Mouse (Mus musculus): ENCODE data around the gene Tmem235. TPM values are rescaled to one million over a fixed set of nuclear protein-coding genes. Genes with fewer than 3 reads are reported as not detected.
"Not testable (repeated sequence)": the region's sequence is repeated elsewhere in the genome, so short reads cannot be mapped to it uniquely, and the experiment has no call there.

Gene Tmem235
- not detected for total RNA-seq (2021)
- long read RNA-seq, experiment 1, result 0 reads
- long read RNA-seq, experiment 2, result 0 reads

DNA sequence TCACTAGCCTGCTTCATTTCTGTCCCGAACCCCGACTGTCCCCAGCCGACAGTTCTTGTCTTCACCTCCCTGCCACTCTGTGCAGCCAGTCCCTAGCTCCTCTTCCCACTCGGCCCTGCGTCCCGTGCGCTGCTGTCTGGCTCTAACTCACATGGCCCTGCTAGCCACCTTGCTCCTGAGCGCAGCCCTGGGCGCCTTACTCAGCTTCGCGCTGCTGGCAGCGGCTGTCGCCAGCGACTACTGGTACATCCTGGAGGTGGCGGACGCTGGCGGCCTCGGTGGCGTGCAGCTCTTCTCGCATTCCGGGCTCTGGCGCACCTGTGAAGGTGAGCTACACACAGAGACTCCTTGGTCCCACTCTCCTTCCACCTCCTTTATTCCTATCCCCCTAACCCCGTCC lies at the start of gene Tmem235:
TSS of gene Tmem235 (plus strand) at position 152 of the 400 bp plus-strand sequence.
- DNase-seq (ENCODE audit: low spot score in 2 of 2), result no peak

DNA sequence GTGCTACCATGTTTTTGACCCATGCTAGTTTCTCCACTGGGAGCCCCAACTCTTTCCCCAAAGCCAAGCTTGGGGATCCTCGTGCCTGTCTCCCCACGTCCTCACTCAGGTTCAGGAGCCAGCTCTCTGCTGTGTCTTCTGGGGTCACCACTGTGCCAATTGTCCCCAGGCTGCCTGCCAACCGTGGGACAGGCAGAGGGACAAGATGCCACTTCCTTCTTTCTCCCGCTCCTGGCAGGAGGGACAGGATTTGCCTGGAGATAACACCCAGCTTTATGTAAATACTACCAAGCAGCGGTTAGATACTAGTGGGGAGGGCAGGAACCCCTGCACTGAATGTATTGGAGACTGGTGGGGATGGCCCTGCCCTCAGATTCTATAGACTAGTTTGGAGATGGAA lies 46.7 kb upstream of the Tmem235 start:
- DNase-seq (ENCODE audit: low spot score in 2 of 2), result no peak

DNA sequence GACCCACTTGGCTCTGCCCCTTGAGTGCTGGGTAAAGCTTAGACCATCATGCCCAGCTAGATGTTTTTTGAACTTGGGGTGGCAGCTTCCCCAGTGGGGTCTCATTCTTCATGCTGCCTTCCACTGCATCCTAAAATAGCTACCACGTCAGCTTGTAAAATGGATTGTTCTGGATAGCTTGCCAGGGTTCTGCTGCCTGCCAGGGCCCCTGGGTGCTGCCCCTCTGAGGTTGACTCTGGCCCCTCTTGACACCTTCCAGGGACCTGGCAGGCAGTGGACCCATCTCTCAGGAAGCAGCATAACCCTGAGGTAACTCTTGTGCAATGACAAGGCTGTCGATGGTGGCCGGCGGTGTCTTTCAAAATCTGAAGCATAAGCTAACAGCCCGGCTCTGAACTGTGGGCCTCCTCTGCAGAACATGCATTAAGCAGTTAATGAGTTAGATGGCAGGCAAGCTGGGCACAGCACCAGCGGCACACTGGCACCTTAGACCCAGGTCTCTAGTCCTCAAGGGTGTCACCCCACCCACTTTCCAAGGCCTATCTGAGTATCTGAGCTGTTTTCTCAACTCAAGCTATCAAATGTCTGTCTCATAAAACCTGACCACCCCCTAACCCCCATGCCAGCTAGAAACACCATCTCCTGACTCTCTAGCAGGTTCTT lies 45.7 kb upstream of the Tmem235 start:
- DNase-seq (ENCODE audit: low spot score in 2 of 2), result no peak

DNA sequence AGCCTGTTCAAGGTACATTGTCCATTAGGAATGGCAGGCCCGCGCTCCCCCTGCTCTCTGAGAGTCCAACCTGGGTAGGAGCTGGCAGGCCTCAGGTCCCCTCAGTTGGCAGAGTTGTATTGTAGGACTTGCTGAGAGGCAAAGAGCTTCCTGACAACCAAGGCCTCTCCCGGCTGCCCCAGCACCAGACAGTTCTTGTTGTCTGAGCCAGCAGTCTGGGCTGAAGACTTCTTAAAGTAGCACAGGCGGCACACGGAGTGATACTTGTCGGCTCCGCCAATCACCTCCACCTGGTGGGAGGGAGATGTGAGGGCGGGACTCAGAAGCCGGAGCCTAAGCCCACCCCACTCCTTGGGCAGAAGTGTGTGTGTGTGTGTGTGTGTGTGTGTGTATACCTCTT lies 44.7 kb upstream of the Tmem235 start:
- DNase-seq (ENCODE audit: low spot score in 2 of 2), result not testable (repeated sequence)

DNA sequence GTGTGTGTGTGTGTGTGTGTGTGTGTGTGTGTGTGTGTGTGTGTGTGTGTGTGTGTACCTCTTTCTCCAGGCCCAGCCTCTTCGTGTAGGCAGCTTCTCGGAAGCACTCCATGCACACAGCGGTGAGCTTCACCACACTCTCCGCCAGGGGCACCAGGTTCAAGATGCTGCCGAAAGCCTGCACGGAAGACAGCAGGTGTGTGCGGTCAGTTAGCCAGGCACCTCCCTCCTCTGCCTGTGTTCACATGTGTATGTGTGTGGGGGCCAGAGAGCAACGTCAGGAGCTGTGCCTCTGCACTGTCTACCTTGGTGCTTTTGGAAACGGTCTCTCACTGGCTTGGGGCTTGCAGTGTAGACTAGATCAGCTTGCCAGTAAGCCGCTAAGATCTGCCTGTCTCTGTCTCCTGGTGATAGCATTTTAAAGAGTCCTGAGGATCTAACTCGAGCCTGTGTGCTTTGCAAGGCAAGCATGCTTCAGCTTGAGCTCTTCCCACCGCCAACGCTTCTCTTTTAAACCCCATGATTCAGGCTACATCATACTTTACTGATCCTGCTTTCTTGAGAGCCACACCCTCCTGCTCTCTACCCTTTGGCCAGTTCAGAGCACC lies 44.1 kb upstream of the Tmem235 start:
- no peak for DNase-seq (ENCODE audit: low spot score in 2 of 2)

DNA sequence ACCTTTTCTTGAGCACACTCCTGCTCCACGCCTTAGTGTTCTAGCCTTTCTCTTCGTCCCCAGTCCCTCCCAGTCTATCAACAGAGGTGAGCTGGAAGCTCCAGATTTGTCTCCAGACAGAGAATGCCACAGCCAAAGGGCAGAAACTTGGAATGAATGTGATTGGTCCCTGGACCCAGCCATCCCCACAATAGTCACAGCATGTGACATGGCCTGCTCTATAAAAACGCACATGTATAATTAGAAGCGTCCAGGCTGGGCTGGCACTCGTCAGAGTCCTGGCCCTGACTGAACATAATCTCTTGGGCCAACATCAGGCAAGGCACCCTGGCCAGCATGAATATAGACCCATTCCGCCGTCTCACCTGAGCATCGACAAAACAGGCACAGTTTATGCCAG lies 41.5 kb upstream of the Tmem235 start:
- no peak for DNase-seq (ENCODE audit: low spot score in 2 of 2)

DNA sequence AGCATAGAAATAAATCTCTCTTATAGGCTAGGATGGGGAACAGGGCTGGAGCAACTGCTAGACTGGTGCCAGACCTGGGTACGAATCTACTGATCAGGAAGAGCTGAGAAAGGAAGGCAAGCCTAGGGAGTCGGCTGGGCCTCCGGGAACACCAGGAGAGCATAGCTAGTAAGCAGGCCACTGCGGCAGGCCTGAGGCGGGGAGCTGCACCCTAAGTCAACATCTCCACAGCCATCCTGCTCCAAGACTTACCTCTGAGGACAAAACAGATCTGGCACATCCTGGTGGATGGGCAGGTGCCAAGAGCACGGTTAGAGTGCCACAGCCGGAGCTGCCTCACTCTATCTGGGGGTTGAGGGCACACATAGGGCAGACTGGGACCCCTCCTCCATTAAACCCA lies 40.4 kb upstream of the Tmem235 start:
- no peak for DNase-seq (ENCODE audit: low spot score in 2 of 2)

DNA sequence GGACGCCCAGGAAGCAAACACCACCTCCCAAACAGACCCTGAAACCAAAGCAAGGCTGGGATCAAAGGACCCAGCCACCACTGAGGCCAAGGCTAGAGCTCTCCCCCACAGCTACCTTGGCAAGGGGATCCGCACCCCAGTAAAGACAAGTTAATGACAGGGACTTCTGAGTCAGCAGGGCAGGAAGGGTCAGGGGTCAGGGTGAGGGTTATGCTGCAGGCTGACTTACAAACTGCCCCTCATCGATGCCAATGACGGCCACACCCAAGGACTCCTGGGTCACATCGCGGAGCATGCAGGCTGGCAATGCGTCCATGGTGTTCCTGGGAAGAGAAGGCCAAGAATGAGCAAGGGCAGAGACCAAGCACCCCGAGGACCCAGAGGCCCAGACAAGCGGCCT lies 38.7 kb upstream of the Tmem235 start:
- no peak for DNase-seq (ENCODE audit: low spot score in 2 of 2)

DNA sequence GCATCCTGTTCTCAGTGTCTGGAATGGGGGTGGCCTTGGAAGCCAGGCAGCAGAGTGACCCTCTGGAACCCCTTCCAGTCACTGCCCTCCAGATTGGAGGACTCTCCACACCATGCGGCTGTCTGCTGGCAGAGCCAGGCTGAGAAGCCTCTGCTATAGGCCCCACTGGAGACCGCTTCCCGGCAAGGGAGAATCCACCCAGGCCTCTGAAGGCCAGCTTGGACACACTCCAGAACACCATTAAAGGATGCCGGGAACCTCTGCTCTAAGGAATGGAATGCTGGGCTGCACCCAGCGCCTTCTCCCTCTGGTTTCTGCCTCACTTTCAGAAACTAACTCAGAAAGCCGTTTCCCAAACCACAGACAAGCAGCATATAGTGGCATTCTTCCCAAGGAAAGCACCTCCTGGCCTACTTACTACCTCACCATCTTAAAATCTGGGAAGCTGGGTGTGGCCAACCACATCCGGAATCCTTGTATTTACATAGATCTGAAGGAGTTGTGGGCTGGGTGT lies 37.8 kb upstream of the Tmem235 start:
- peak in 1 of 2 experiments; percentile 48 for DNase-seq (ENCODE audit: low spot score in 2 of 2)

DNA sequence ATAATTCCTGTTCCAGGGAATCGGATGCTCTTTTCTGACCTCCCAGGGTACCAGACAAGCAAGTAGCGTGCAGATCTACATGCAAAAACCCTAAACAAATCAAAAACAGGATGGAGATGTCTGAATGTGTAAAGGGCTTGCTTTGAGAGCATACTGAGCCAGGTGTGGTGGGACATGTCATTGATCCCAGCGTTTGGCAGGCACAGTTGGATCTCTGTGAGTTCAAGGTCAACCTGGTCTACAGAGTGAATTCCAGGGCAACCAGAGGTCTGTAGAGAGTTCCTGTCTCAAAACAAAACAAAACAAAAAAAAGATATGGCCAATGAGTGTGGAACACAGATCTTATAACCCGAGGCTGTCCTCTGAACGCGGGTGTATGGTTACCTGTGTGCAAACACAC lies 37.1 kb upstream of the Tmem235 start:
- DNase-seq (ENCODE audit: low spot score in 2 of 2), result no peak

DNA sequence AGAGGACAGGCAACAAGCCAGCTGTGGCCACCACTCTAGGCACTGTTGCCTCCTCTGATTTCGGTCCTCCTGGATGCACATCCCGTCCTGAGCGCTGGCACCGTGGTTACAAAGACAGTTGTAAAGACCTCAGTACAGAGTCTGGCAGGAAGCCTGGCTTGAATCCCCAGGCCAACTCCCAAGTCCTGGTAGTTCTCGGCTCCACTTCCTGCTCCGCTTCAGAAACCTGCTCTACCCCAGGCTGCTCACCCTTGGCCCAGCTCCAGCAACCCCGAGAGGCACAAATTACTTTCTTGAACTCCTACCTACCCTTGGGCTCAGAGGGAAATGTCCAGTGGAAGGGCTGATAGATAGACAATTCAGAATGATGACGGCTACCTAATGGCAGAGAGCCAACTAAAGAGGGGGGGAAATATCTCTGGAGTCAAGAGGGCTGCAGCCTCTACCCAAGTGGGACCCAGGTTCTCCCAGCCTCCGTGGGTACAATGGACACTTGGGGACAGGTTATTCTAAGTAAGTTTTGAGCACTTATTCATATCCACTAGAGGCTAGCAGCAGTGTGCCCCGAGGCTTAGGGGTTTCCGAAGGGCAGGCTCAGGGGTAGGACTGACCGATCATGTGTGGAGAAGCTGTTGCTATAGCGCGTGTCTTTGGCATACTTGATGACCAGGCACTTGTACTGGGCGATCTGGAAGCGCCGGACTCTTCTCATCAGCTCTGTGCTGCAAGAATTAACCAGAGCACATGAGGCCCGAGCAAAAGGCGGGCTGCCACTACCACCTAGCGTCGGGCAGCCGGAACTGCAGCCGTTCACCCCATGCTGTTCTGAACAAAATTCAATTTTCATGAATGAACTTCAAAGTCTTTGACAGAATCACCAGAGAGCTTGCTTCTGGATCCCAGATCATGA lies 36.2 kb upstream of the Tmem235 start:
- DNase-seq (ENCODE audit: low spot score in 2 of 2), result peak; percentile 58 to 76

DNA sequence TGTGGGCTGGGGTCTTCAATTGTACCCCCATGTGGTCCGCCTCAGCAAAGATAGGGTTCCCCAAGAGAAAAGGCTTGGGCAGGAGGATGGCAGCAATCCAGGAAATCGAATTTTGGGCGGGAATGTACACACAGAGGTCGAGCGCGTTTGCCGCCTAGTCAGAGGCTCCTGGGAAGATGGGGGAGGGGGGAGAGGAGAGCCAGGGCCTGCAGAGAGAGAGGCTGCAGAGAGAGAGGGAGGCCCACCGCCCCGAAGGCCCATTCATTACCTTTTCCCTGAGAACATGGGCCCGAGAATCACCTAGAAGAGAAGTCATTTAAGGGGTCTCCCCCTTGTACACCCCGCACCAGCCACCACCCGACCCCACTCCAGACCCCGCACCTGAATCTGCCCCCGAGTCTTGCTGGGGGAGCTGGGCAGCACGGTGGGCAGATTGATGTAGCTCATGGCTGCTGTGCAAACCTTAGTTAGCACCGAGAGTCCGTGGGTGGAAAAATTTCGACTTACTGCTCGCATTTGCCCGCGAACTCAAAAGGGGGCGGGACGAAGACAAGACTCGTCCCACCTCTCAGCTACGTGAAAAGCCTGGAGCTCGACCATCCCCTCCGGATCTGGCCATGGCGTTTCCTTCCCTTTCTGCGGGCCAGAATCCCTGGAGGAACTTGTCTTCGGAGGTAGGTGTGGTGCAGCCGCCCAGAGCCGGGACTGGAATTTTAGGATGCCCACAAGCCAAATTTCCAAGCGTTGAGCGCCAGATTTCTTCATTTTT lies 35.0 kb upstream of the Tmem235 start, which contains the start of the genes Afmid and Tk1:
TSS of gene Afmid (plus strand) at position 592 of the 769 bp plus-strand sequence.
TSS of gene Tk1 (minus strand) at position 760 of the 769 bp plus-strand sequence.
- DNase-seq (ENCODE audit: low spot score in 2 of 2), result peak; percentile 61 to 79

DNA sequence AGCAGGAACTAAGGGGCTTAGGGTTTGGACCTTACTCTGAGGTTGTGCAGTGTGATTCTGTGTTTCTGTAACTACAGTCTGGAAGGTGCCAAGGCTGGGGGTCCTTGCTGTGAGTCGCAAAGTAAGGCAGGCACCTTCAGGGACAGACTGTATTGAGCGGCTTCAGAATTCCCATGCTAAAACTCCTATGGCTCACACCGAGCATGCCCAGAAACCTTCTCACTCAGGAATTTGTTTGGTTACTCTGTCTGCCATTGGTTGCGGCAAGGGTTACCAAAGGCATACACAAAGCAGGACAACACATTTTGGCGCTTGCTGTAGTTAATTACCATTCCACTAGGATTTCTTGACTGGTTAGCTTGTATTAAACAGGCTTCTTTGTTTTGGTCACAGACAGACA lies 34.4 kb upstream of the Tmem235 start:
- no peak for DNase-seq (ENCODE audit: low spot score in 2 of 2)

DNA sequence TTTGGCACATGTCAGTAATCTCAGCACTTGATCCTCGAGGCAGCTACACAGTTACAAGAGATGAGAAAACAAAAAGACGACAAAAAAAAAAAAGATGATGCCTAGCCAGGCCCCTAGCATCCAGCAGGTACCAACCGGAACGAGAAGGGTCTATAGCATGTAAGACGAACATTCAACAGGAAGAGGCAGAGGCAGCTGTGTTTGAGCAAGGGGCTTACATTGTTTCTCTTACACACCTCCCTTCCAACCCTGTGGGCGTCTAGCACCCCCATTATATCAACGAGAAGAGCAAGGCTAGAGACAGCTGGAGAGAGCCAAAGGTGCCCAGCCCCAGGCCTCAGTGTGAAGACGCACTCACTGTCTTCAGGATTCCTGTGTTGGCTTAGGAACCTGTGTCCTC lies 33.6 kb upstream of the Tmem235 start:
- DNase-seq (ENCODE audit: low spot score in 2 of 2), result no peak

DNA sequence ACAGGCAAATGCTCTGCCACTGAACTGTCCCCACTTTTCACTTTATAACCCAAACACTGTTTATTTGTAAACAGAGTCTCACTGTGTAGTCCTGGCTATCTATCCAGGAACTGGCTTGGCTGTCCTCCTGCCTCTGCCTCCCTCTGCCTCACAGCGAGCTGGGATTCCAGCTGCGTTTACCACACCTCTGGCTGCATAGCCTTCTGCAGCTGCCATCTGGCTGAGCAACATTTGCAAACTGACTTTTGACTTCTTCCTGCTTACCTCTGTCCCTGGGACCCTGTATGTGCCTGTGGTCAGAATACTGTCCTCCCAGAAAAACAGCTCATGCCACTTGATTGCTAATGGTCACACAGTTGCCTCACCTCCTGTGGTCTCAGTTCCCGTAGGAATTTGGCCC lies 33.2 kb upstream of the Tmem235 start:
- no peak for DNase-seq (ENCODE audit: low spot score in 2 of 2)

DNA sequence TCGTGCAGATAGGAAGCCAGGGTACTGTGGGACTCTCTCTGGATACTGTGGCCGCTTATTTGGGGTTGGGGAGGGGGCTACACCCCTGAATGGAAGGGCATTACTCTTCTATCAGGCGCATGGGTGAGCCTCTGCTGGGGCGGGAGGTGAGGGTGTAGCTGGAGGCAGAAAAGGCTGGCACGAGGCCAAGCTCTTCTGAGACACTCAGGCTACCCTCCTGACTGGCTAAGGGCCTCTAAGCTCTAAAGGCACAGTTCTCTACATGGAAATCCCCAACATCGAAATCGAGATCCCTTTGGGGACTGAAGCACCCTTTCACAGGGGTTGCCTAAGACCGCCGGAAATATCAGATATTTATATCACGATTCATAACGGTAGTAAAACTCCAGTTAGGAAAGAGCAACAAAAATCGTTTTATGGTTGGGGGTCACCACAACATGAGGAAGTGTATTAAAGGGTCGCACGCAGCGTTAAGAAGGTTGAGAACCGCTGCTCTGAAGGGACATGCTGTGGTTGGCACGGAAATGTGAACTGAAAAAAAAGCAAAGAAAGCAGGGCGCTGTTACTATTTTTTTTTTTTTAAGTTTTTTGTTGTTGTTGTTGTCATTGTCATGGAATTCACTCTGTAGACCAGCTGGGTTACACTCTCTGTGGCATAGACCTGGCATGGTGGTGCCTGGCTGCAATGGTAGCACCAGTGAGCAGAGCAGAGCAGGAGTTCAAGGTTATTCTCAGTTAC lies 32.2 kb upstream of the Tmem235 start:
- DNase-seq (ENCODE audit: low spot score in 2 of 2), result peak in 1 of 2 experiments; percentile 45

DNA sequence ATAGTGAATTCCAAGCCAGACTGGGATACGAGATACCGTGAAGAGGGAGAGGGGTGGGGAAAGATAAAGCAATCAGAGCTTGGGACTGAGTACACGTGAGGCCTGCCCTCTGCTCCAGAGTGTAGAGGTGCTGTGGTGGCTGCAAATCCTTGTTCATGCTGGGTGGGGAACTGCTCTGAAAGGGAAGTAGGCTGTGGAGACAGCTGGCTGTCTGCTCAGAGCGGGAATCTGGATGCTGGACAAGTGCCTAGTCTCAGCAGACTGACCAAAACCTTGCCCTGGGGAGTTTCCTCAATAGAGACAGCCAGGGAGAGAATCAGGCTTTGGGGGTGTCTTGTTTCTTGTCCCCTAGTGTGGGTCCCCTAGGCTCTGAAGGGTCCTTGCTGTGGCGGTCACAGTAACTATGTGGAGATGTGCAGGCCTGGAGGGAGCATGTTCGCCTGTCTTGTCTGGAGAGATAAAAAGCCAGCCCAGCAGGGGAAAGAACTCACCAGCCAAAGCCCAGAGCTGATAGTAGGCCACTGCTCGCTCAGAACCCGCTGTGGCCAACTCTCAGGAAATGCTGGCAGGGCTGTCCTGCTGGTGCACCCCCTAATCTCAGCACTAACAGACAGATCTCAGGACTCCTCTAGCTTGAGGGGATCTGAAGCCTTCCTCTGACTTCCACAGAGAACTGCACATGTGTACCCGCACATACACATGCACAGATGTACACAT lies 31.5 kb upstream of the Tmem235 start:
- DNase-seq (ENCODE audit: low spot score in 2 of 2), result peak in 1 of 2 experiments; percentile 66

DNA sequence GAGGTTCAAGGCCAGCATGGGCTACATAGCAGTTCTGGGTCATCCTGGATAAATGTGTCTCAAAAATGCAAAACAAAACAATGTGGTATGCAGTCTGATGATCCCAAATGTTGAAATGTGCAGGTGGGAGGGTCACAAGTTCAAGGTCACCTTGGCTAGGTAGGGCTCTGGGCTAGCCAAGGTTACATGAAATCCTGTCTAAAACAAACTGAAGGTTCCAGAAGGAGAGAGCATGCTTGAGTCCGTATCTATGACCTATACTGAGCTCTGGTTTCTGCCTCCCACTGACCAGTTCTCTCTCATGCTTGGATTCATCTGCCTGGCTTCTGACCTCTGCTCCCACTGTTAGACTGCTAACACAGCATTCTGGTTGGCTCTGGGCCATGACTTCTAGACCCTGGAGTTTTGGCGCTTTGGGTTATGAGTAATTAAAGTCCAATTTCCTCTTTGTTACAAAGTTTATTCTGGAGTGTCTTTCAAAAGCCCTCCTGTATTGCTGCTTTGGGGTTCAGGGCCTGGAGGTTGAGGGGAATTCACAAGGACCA lies 30.8 kb upstream of the Tmem235 start:
- no peak for DNase-seq (ENCODE audit: low spot score in 2 of 2)

DNA sequence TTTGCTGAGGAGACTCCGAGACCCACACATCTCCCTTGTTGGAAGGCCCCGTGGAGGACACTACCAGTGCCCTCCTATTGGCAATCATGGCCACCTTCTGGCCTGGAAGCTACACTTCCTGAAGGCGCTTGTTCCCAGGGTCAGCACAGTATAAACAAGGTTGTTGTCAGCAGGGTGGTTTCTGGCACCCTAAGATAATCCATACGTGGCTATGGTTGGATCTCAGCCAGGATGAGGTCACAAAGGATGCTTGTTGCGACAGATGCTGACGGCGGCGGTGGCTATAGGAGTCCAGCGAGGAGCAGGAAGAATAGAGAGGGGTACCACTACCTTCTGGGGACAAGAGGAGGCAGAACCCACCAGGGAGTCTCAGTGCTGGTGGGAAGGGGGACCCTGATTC lies 30.2 kb upstream of the Tmem235 start:
- no peak for DNase-seq (ENCODE audit: low spot score in 2 of 2)
